Mouse (Mus musculus) hindbrain, embryonic 10.5 days (tissue): Measurements from ENCODE around the gene F2rl3. TPM values are rescaled to one million over a fixed set of nuclear protein-coding genes. Genes with fewer than 3 reads are reported as not detected.

Experiments
- DNase-seq: peaks from one replicate; pipeline ENCODE4 v3.0.0-alpha.2; 2017; ENCODE audit warnings: low spot score
- H3K27ac ChIP-seq: fragments of 300-500 bp; sonication (generic); 2 replicates; pipeline ENCODE4 v1.5.1; 2016; ENCODE audit warnings: mild to moderate bottlenecking, moderate library complexity
- H3K27me3 ChIP-seq: fragments of 300-500 bp; sonication (generic); 2 replicates; pipeline ENCODE4 v1.6.1; 2016; ENCODE audit warnings: mild to moderate bottlenecking; ENCODE audit not compliant: poor library complexity, insufficient read depth, severe bottlenecking
- H3K36me3 ChIP-seq: fragments of 300-500 bp; sonication (generic); 2 replicates; pipeline ENCODE4 v1.6.1; 2016; ENCODE audit warnings: mild to moderate bottlenecking, moderate library complexity
- H3K4me1 ChIP-seq: fragments of 300-500 bp; sonication (generic); replicated peaks from 2 replicates; pipeline ENCODE4 v1.6.1; 2016; ENCODE audit warnings: mild to moderate bottlenecking
- H3K4me3 ChIP-seq: fragments of 300-500 bp; sonication (generic); 2 replicates; pipeline ENCODE4 v1.5.1; 2016; ENCODE audit warnings: mild to moderate bottlenecking, moderate library complexity
- H3K9me3 ChIP-seq: fragments of 300-500 bp; sonication (generic); 2 replicates; pipeline ENCODE4 v1.6.1; 2016; ENCODE audit warnings: mild to moderate bottlenecking, moderate library complexity
- WGBS: fragments of 180-500 bp; shearing (Covaris S2); methylation state at CpG from one replicate; pipeline ENCODE4 v1.1.7; 2016; 5-methylcytosine and 5-hydroxymethylcytosine counted together
- polyA plus RNA-seq: library from polyadenylated mRNA; unstranded; fragments of >200 nt; fragmentation: Nextera tagmentation; extraction: Ambion mirVana; gene quantifications from 2 replicates; pipeline ENCODE4 v1.2.1, GENCODE M21; 2016

F2rl3 gene
- polyA plus RNA-seq, 1 experiment from 2014 or later: 2.5 TPM

DNA sequence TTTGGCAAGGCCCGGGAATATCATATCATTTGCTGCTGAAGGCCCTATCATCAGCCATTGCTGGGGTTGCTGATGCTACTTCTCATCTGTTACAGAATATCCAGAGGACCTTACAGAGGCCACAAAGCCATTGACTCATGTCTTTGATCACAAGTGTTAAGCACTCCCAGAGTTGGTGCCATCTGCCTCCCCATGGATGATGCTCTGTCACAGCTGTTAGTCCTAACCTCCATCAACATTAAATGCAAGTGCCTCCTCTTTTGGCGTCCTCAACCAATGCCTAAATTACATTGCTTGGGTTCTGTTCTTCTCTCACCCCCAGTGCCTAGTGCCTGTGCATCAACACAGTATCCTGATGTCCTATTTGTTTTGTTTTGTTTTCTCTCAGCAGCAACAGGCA, 39.9 kb downstream of the F2rl3 start:
- Histone ChIP-seq H3K4me1 (no peaks in the 10 kb centered on the region), H3K9me3 (peaks cover 6% of the 10 kb centered on the region; the same call in 1 of the 2 replicates), H3K27ac (no peak overlapping the region), H3K36me3 (no peaks in the 10 kb centered on the region), H3K27me3 (no peaks in the 10 kb centered on the region), H3K4me3 (no peak overlapping the region)
- DNase-seq: no peak
- WGBS: 82% methylated on average over 2 of the region's 2 CpGs

GRCm38 (mm10) chr8:72812690-72813089, 51.0 kb downstream of the F2rl3 start:
- Histone ChIP-seq H3K27ac (no peak overlapping the region), H3K9me3 (no peaks in the 10 kb centered on the region), H3K4me1 (no peaks in the 10 kb centered on the region), H3K36me3 (peaks cover 10% of the 10 kb centered on the region), H3K4me3 (no peak overlapping the region), H3K27me3 (no peaks in the 10 kb centered on the region)
- DNase-seq: no peak
- WGBS: 91% methylated on average over 3 of the region's 3 CpGs

Other genes with a start within 250 kb of the F2rl3 start
- 18.9 and 21.9 TPM in 2 replicates for gene Med26, start 213.6 kb upstream of the F2rl3 start, polyA plus RNA-seq
- 113 and 125 TPM in 2 replicates for gene Smim7, start 190.8 kb upstream of the F2rl3 start, polyA plus RNA-seq
- gene Tmem38a, start 189.8 kb upstream of the F2rl3 start, polyA plus RNA-seq: 8.6 and 11.0 TPM in 2 replicates
- 0.02 TPM in 1 of 2 replicates, not detected in the other for gene Nwd1, start 115.2 kb upstream of the F2rl3 start, polyA plus RNA-seq
- gene Sin3b, start 38.6 kb upstream of the F2rl3 start, polyA plus RNA-seq: 154 and 175 TPM in 2 replicates